Mouse (Mus musculus) adrenal gland, adult (tissue): ENCODE data around the gene Zfp110.

ENCODE experiments used
- DNase-seq, 2 experiments: peaks; one replicate each; pipeline ENCODE4 v3.0.0; 2022 to 2023; ENCODE audit warnings: low spot score in 1 of 2; ENCODE audit not compliant: inconsistent age in 2 of 2

The Zfp110 gene

DNA sequence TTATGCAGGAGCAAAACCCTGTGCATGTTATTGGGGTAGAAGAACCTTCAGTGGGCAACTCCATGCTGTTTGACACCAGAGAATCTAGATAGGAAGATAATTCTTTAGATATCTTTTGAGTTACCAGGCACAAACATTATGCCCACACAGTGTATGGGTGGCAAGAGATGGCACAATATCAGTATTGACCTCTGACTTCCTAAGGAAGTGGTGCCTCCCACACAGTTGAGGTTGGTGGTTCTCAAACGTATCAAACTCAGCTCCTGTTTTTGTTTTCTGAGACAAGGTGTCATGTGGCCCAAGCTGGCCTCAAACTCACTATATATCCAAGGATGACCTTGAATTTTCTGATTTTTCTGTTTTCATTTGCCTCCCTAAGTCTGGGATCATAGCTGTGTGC is 56.8 kb downstream of the Zfp110 start:
- DNase-seq, result no peak

- peak; percentile 95 to 98 for DNase-seq
These were observed 63.3 kb downstream of the Zfp110 start, which contains the start of gene Zscan22 for GRCm38 (mm10) chr7:12897655-12898410. Zscan22 (plus strand) TSS chr7:12897815.
